Mouse (Mus musculus) heart, postnatal 0 days (tissue): ENCODE data around the gene Hist2h3b.

Source experiments
- CTCF ChIP-seq: IDR thresholded peaks from 2 replicates; pipeline ENCODE4 v1.5.1; 2016; ENCODE audit warnings: antibody characterized with exemption, control low read depth, low read depth
- EP300 ChIP-seq: IDR thresholded peaks from 2 replicates; pipeline ENCODE4 v1.6.1; 2016; ENCODE audit warnings: antibody characterized with exemption, low read depth

DNA sequence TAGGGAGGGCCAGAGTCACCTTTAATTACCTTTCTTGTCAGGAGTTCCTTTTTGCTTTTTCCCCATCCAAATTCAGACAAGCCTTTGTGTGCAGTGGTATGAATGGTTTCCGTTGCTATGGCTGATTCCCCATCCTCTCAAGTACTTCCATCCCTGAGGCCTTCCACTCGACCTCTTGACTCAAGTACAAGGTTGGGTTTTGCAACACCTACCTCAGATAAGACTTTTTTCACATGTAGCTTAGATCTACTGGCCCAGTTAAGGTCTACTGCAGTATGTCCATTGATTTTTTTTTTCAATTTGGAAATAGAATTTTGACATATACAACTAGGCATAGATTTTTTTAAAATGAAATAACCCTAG lies 36.7 kb upstream of the Hist2h3b start:
- TF ChIP-seq CTCF (no peak), EP300 (no peak)
